Mouse (Mus musculus): ENCODE data around the gene Ehf.
A peak's percentile ranks its signal among the peaks of the same experiment; 100 is the strongest.

Ehf gene

GRCm38 (mm10) chr2:103293751-103294150, 9.3 kb downstream of the Ehf start:
- DNase-seq: no peak

DNA sequence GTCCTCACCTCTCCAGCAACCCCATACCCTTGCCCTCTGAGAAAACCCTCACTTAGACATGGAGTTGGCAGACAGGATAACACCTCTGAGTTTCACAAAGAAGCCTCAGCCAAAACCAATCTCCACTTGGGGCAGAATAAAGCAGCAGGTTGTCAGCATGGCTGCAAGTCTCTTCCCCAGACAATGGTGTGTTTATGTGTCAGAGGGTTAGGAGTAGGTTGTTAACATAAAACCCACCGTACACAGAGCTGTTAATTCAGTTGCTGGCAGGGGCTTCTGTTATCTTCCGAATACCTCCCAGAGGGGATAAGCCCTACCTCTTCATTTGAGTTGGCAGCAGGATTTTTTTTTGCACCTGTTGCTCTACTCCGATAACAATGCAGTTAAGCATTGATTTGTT, 9.9 kb downstream of the Ehf start:
- DNase-seq: no peak

- no peak for DNase-seq
Measured at GRCm38 (mm10) chr2:103290705-103291269, 12.3 kb downstream of the Ehf start.

- no peak for DNase-seq
Measured at GRCm38 (mm10) chr2:103290167-103290566, 12.9 kb downstream of the Ehf start.

DNA sequence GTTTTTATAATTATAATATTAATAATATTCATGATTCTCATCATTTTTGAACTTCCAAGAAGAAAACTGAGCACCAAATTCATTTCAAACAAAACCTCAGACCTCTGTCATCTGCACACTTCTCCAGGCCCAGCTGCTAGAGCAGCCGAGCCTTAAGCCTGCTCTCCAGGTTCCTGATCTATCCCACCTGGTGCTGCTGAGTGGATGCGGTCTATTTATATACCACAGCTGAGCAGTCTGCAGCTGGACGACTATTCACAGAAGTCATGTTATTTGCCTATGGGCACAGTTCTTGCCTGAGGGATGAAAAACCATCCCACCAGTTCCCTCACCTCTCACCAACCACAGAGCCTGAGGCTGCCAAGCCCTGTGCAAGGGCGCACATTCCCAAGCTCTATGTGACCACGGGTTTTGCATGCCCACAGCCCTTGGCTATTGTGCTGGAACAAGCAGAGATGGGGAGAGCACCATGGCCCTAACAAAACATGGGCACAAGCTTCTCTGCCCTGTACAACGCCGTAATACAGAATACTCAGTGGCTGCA, 13.6 kb downstream of the Ehf start:
- no peak for DNase-seq

- DNase-seq: no peak
Measured at GRCm38 (mm10) chr2:103287716-103288115, 15.4 kb downstream of the Ehf start.

GRCm38 (mm10) chr2:103285561-103285960, 17.5 kb downstream of the Ehf start:
- DNase-seq: no peak

DNA sequence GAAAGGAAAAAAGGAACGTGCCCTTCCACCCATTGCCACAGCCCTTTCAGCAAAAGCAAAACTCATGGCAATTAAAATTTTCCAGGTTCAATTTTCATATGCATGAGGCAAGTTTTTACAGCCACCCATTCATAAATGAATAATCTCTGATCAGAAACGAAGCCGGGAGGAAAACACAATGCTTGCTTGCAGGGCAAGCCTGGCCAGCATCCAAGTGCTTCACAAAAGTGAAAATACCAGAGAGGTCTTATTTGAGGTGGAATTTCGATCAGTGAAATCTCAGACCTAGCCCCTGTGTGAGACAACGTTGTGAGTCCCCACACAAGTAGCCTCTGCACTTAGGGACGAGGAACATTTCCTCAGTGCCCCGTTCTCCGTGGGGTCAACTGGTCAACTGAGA, 19.3 kb downstream of the Ehf start:
- no peak for DNase-seq

DNA sequence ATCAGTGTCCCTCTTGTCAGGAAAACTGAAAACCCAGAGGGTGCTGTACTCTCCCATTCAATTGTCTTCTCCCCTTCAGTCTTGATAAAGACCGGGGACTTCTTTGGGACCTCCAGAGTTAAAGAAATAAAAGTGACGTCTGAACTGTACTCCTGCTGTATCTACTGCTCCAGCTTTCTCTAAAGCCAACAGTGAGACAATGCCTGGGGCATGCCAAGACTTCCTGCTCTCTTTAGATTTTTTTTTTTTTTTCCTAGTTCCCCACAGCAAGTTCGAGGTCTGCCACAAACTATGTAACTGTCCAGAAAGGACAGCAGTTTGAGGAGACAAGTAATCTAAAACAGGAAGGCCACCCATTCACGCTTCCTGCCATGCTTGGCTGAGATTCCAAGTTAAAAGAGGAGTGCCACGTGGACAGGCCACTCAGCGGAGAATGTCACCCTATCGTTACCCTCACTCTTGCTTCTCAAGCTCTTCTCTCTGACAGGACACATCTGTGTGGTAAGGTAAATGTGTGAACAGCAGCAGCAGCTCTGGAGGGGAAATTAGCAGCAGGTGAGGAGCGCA, 20.8 kb downstream of the Ehf start:
- no peak for DNase-seq

DNA sequence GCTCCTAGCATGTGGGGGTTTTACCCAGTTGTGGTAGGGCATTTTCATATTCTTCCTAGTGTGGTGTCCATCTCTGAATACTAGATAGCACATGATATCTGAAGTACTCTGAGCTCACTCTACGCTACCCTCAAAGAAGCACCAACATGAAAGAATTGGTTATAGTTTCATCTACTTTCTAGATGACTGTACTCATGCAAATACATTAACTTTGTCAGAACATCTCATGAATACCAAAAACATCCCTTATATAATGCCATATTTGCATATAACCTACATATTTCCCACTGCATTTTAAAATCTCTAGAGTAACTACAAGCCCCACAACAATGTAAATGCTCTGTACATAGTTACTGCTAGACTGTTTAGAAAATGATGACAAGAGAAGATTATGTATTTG, 23.2 kb downstream of the Ehf start:
- DNase-seq: no peak

DNA sequence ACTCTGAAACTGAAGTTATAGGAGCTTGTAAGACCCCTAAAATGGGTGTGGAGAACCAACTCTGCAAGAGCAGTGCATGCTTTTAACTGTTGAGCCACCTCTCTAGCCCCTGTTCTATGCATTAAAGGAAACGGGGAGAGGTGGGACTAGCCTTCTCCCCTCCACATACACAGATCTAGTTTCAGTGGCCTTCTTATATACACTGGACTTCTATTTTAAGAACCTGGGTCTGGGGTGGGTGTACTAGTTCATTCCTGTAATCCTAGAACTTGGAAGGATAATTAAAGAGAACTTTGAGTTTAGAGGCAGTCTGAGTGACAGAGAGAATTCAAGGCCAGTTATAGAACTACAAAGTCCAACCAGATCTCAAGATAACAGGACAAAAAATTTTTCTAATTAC, 24.6 kb downstream of the Ehf start:
- DNase-seq: no peak

- peak in 1 of 2 experiments; percentile 18 for DNase-seq
Measured at GRCm38 (mm10) chr2:103277794-103278193, 25.3 kb downstream of the Ehf start.

DNA sequence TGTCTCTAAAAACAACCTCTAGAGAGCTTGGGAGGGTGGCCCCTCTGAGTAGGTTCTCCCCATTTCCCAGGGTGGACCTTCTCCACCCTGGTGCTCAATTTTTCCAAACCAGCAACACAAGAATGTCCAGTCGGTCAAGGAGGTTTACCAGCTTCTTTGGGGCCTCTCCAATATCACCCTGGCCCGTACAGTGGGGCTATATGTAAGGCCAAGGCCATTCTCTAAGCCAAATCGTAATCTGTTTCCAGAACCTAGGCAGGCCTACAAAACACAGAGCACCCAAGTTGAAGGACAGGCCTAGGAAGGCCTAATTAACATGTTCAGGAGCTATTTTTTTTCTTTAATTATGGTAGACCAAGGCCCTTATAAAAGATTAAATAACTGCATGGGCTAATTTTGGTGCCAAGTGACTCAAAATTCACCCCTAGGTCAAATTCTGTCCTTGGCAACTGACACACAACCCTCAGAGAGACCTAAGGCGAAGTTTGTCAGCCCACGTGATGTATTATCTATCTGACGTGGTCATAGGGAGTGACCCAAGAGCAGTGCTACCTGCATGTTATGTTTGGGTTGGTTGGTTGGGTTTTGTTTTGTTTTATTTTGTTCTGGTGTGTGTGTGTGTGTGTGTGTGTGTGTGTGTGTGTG, 27.6 kb downstream of the Ehf start:
- DNase-seq: no peak

DNA sequence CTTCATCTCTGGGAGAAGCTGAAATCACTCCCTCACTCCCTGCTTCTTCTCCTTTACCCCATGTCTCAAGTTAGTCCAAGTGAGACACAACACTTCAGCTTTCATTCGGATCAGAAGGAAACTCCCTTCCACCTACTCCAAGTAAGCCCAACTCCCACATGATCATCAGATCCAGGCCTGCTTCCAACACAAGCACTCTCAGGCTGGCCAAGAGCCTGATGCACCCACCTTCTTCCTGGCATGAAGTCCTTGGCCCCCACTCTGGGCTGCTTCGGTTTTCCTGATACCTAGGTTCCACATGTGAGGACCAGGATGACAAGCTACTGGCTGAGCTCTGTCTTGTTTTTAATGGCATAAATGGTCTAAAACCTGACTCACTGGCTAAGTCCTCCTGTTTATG, 28.3 kb downstream of the Ehf start:
- DNase-seq: no peak

DNA sequence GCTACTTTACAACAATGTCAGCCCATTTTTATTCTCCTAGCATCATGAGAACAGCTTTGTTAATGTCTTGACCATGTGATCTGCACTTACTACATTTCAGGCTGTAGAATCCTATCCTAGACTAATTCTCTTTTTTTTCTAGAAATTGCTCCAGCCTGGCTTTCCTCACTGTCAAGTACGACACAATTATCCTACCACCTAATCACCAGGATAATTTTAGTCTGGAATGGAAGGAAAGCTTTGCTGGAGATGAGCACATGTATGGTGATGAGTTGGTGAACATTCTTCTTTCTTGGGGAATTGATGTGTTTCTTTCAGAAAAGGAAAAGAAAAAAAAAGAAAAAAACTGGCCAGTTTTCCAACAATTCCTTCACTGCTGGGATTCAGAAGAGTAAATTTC, 28.8 kb downstream of the Ehf start:
- no peak for DNase-seq

GRCm38 (mm10) chr2:103271481-103271880, 31.6 kb downstream of the Ehf start:
- DNase-seq: no peak

GRCm38 (mm10) chr2:103270556-103271160, 32.4 kb downstream of the Ehf start:
- no peak for DNase-seq

- no peak for DNase-seq
Measured at GRCm38 (mm10) chr2:103239086-103239485, 64.0 kb downstream of the Ehf start.

DNA sequence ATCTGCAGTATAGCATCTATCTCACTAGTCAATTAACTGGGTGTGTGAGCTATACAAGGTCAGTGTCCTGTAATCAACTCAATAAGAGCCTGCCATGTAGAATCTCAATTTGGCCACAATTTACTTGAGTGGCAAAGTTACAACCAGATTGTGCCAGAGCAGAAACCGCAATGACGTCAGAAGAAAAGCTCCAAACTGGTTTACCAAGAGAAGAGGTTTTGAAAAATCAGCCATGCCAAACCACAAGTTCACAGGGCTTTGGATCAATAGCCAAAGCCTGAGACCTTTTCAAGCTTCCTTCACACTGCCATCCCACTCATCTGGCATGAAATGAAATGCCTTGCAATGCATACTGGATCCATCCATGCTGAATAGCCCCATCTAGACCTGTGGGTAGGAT, 76.3 kb downstream of the Ehf start:
- no peak for DNase-seq

DNA sequence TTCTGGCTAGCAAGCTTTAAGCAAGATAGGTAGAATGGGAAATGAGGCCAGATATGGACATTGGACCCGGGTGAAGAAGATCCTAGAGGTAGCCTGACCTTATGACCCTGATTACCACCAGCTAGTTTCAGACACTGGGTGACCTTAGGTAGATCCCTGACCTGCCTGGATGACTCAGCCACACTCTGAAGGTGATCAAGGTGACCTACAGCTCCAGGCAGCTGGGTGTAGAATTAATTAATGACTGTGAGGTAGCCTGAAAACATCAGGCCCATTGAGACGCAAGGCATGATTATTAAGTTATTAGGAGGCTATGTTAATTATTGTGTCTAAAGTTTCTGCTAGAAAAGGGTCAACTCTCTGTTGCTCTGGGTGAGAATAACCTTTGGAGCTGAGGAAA, 82.2 kb downstream of the Ehf start:
- DNase-seq: no peak

GRCm38 (mm10) chr2:103218323-103218722, 84.8 kb downstream of the Ehf start:
- DNase-seq: no peak

DNA sequence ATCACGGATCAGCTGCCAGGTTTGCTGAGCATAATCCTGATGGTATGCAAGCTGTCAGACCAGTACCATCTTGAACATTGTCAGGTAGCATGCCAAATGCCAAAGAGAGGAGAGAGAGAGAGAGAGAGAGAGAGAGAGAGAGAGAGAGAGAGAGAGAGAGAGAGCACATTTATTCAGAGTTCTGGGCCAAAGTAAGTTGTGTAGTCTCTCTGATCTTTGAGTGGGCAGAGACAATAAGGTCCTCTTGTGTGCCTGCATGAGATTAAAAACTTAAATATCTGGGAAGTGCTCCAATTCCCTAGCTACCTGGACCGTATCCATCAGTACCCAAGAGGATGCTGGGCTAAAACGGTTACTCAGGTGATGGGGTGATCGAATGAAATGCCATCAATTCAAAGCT, 87.3 kb downstream of the Ehf start:
- DNase-seq: no peak

GRCm38 (mm10) chr2:103214861-103215260, 88.2 kb downstream of the Ehf start:
- no peak for DNase-seq

DNA sequence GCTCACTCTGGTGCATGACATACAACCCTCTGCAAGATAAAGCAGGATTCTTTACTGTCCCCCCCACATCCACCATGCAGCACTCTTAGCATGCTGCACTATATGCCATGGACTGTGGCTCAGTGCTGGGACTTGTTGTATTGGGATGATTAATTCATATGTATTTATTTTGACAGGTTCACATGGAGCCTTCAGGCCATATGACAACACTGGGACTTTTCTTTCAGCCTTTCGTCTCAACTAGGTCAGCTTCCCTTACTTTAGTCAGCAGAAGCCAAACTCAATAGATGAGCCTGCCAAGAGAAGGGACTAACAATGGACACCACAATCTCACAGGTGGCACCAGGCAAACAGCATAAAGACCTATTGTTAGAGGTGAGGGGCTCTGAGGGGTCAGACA, 89.5 kb downstream of the Ehf start:
- DNase-seq: no peak

Data from cerebellum, postnatal 36 days (tissue).